Mouse (Mus musculus): ENCODE measurements around the gene Zfp526.

Gene Zfp526

GRCm38 (mm10) chr7:25221102-25221883, at the start of gene Zfp526:
Gene Zfp526 (plus strand): TSS chr7:25221425.
- peak; percentile 99 for DNase-seq

DNA sequence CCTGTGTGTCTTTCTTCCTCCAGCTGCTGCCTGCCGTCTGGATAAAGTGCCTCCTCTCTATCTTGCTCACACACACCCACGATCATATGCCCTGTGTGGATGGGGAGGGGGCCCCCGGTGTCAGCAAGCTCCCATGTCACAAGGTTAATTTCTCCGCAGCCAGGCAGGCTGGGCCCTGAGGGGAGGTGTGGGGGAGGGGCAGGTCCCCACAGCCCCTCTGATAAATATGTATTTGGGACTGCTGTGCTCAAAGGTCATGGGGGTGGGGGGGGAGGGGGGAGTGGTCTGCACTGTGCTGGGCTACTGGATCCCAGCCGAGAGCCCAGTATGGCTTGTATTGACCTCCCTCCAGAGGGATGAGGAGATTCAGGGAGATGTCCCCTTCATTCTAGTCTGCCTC, 48.6 kb upstream of the Zfp526 start:
- no peak for DNase-seq

GRCm38 (mm10) chr7:25174343-25174742, 46.9 kb upstream of the Zfp526 start:
- no peak for DNase-seq

DNA sequence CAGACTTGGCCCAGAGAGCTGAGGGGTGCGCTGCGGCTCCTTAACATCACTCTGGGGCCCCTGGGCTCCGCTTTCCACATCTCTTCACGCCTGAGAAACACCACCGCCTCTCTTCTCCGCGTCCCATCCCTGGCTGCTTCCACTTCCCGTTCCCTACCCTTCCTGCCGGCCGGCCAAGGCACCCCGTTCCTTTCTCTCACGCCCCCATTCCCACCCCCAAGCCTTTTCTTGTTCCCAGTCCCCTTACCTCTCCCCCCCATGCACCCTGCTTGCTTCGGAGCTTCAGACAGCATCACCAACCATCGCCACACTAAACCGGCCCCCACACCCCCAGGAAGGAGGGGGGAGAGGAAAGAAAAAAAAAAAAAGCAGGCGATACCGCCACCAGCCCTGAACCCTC, 42.9 kb upstream of the Zfp526 start:
- peak; percentile 44 for DNase-seq

- peak; percentile 53 for DNase-seq
Observed at GRCm38 (mm10) chr7:25178787-25179605, 42.2 kb upstream of the Zfp526 start.

- DNase-seq, result peak; percentile 92
Observed at GRCm38 (mm10) chr7:25179606-25180161, 41.5 kb upstream of the Zfp526 start, which contains the start of gene Pou2f2. Gene Pou2f2 (minus strand): TSS chr7:25179726.

DNA sequence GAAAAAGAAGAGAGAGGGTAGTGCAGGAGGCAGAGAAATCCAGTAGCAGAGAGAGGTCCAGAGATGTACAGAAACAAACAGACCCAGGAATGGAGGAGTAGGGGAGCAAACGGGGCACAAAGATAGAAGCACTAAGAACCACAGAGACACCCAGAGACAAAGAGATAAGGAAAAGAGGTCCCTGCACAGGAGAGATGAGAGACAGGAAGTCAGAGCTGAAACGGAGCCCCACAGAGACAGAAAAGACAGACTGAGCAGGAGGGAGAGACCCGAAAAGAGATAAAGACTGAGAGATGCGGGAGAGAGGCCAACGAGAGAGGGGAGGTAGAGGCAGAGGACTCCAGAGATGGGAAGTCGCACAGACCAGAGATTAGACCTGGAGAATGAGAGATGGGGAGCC, 40.7 kb upstream of the Zfp526 start:
- no peak for DNase-seq

DNA sequence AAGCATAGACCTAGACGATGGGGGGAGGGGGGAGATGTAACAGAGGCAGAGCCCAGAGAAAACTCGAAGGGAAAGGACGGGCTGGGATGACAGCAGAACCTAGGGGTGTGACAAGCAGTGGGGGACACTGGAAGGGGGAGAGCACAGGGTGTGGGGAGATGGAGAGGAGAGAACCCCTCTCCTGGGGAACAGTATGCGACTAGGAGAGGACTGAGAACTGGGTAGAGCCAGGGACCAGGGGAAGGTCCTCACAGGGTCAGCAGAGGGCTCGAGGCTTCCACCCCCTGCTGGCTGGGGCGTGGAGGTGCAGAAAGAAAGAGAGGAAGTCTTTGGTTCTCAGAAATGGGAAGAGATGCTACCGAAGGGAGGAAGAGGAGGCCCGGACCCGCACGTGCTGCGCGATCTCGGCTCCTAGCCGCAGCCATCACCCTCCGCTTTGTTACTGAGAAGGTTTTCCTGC, 39.9 kb upstream of the Zfp526 start:
- no peak for DNase-seq

- DNase-seq, result no peak
Observed at GRCm38 (mm10) chr7:25181814-25182213, 39.4 kb upstream of the Zfp526 start.

DNA sequence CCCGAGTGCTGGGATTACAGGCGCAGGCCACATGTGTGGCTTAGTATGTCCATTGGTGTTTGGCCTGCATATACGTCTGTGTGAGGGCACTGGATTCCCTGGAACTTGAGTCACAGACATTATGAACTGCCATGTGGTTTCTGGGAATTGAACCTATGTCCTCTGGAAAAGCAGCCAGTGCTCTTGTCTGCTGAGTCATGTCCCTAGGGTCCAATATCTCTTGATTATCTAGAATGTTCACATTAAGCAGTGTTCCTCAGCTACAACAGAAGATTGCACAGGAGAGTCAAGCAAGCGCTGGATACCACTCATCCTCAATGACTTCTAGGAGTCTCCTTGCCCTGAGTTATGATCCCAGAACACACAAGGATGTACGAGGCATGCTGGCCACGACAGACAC, 37.1 kb upstream of the Zfp526 start:
- DNase-seq, result no peak

DNA sequence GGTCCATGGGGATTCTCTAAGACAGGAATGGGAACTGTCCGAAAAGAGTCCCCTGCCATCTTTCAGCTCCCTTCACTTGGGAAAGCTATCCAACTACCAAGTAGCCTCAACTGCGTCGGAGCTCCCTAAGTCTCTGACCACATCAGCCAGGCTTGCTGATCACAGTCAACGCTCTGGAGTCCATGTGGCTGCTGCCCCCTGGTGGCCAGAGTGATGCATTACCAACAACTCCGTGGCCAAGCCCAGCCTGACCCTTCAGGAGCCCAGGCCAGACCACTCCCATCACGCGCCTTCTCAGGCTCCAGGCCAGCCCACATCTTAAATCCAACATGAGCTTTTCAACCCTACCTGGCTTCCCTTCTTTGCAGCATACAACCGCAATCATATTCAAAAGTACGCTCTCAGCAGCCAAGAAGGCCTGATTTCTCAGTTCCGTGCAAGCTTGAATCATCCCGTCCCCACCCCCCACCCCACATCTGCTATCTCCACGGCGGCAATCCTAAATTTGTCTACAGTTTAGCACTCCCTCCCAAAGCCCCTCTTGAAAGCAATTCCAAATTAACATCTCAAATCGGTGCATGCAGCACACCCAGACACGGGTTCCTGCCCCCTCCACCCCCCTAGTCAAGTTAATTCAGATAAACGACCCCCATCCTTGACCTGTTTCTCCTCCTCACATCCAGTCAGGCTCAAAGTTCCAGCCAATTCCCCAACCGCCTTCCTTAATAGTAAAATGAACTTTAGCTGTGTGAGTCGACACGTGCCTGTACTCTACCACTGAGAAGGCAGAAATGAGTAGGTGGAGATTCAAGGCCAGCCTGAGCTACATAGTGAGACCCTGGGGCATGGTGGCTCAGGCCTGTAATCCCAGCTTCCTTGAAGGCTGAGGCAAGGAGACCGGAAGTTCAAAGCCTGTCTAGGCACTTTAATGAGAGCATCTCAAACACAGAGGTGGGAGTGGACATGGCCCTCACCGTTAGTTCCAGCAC, 33.3 kb upstream of the Zfp526 start:
- DNase-seq, result peak; percentile 83

DNA sequence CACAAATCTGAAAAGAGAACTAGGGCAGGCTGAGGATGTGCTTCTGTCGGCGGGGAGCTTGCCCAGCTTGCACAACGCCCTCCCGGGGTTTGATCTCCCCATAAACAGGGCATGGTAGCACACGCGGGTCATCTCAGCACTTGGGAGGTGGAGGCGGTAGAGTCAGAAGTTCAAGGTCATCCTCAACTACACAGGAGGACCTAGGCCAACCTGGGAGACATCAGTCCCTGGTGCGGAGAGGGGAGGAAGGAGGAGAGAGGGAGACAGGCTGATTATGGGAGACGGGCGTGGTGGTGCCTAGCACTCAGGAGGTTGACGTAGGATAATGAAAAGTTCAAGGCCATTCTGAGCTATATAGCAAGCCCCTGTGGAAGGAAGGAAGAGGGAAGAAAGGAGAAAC, 30.4 kb upstream of the Zfp526 start:
- DNase-seq, result no peak

GRCm38 (mm10) chr7:25192110-25192509, 29.1 kb upstream of the Zfp526 start:
- no peak for DNase-seq

DNA sequence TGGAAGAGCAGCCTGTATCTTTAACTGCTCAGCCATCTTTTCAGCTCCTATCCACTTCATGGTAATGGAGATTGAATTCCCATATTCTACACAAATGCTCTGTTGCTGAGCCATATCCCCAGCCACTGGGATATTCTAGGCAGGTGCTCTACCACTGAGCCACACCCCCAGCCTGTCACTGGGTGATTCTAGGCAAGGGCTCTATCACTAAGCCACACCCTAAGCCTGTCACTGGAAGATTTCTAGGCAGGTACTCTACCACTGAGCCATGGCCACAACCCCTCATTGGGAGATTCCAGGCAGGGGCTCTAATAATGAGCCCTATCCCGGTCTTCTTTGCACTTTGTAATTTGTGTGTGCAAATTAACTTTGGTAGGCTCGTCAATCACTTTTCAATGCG, 26.1 kb upstream of the Zfp526 start:
- no peak for DNase-seq

DNA sequence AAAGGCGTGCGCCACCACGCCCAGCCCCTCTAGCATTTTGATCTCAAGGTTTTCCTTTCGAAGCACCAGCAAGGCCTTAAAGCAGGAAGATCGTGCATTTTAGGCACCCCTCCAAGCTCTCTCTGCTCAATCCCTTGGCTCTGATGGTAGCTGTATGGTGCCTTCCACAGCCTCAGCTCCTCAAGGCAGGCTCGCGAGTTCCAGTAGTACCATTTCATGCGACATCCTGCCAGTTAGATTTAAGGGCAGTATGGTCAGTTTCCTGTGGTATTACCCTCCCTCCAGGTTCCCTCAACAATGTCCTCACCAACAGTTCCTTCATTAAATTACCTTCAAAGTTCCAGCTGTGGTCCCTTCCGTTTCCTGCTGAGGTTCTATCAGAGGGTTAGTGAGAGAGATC, 25.1 kb upstream of the Zfp526 start:
- no peak for DNase-seq

GRCm38 (mm10) chr7:25197384-25198018, 23.7 kb upstream of the Zfp526 start:
- DNase-seq, result no peak

GRCm38 (mm10) chr7:25203624-25204023, 17.6 kb upstream of the Zfp526 start:
- no peak for DNase-seq

DNA sequence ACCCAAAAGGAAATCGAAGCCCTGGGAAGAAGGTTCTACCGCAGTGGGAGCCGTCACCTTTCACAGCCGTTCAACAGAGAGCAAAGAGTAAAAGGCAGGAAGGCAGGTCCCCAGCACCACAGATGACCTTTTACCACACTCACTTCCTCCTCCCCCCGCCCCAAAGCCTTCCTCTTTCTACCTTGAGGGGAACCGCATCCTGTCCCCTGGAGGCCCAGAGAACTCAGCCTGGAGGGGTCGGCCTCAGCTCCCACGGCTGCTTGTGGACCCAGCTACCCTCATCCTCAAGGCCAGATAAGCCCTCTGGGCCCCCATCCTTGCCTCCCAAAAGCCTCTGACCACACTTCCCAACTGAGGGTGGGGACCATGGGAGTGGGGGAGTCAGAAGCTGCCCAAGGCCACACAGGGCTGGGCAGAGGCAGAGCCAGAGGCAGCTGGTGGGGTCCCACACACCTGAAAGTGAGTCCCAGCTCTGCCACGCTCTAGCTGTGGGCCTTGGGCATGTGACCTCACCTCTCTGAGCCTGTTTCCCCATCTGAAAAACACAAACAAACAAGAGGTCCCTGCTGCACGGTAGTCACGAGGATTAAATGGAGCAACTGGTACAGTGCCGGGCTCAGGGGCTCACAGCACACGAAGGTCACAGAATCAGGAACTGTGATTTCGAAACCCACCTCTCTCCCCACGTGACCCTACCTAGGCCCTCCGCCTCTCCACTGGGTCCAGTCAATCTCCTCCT, 15.7 kb upstream of the Zfp526 start:
- DNase-seq, result no peak

- no peak for DNase-seq
Observed at GRCm38 (mm10) chr7:25206094-25206830, 15.0 kb upstream of the Zfp526 start.

DNA sequence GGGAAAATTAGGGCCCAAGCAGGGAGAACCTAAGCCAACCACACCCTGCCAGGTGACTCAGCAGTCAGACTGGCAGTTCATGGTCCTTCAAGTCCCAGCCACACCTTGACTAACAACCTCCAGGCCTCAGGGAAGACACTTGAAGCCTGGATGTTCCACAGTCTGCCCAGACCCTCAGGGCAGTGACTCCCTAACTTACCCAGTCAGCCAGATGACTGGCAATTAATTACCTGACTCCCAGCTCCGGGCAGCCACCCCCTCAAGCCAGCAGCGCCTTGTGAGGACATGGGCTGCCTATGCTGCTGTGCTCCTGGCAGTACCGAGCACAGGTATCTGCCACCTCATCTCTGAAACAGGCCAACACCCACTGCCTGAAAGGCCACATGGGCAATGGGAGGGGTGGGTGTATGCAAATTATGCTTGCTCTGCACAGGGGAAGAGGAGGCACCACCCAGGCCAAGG, 12.0 kb upstream of the Zfp526 start:
- DNase-seq, result no peak

Measured in right cerebral cortex, adult 18-20 months (tissue).